Mouse (Mus musculus) adrenal gland (tissue): ENCODE measurements around the gene Ccdc27.

ENCODE experiments used
- intact Hi-C: fragments of 180-260 bp; cut with DNase I; formaldehyde crosslinking; loops from one replicate; pipeline ENCODE4 v1.15.1; 2025

The Ccdc27 gene

GRCm38 (mm10) chr4:154025641-154026440 lies 16.6 kb downstream of the Ccdc27 start, which contains the start of gene Smim1:
TSS of gene Smim1 (minus strand) at chr4:154026230.
- intact Hi-C loops = no loop called here

DNA sequence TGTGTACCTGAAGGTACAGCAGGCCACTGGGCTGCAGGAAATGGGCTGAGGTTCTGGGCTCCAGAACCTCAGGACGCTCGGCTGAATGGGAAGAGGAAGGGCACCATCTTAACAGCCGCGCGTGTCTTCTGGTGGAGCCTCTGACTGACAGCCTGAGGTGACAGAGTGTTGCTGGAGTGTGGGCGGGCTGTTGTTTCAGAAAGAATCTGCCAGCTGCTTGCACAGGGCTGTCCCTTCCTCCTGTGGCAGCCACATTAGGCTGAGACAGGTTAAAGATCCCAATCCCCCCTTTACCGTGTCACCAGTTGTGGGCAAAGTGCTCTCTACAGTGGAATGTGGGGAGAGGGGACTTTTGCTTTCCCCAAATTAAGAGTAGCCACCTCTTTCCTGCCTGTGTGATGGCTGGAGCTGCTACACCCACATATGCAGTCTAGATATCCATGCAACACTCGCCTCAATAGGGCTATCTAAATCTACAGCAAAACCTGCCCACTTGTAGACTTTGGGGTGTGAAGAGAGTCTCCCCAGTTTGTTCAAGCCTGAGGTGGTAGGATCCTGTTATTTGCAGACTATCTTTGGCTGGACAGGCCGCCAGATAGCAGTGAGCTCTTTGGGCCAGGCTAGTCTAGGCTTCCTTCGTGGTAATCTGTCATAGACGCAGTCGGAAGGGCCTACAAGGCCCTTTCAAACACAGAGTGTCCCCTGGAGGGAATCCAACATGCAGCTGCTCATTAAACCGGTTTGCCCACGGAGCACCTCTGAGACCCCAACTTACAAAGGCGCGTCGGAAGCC lies 17.6 kb downstream of the Ccdc27 start:
- intact Hi-C loops = no loop called here

DNA sequence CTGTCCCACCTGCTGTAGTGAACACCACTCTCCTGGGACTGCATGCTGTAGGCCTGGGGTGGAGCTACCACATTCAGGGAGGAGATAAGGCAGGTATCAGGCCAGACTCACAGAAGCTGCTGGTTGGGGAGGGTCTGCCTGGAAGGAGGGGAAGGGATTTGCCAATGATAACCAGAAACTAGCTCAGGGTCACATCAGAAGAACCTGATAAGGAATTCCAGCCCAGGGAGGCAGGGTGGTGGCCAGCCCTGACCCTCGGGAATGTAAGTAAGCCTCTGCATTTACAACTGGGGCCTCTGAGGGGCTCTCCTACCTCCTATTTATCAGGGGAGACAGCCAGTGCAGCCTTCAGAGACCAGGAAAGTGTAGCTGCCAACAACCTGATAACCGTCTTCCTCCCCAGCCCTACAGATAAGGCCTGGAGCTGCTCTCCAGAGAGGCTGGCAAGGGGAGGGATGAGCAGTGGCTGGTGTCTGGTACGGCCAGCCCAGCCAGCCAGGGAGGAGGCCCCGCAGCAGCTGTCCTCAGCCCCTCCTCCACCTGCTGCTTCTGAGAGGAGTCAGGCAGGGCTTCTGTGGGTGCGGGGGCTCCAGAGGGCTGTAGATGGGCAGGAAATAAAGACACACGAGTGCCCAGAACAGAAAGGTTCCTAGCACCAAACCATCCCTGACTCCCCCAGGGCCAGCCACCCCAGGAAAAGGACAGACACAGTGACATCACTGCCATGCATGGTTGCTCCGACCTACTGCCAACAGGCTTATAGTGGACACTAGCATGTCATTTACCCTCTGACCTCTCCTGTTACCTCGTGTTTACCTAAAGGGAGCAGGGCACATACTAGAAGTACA lies 18.5 kb downstream of the Ccdc27 start:
- intact Hi-C loops = no loop called here

GRCm38 (mm10) chr4:154022844-154023243 lies 19.6 kb downstream of the Ccdc27 start:
- intact Hi-C loops = no loop called here

DNA sequence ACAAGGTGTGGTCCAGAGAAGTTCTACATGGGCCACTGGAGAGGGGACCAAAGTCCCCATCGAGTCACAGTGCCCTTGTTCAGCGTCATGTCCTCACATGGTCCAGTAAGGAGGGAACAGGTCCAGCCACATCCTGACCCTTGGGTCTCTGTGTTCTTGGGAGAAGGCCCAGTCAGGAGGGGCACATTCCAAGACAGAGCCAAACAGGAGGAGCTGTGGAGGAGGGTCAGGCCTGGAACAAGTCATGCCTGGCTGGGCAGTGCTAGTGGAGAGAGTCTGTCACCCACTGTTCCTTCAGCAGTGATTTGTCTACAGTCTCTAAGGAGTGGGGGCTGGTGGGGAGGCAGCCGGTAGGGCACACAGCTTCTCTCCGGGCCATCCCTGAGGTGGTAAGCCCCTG lies 20.1 kb downstream of the Ccdc27 start:
- intact Hi-C loops = no loop called here

DNA sequence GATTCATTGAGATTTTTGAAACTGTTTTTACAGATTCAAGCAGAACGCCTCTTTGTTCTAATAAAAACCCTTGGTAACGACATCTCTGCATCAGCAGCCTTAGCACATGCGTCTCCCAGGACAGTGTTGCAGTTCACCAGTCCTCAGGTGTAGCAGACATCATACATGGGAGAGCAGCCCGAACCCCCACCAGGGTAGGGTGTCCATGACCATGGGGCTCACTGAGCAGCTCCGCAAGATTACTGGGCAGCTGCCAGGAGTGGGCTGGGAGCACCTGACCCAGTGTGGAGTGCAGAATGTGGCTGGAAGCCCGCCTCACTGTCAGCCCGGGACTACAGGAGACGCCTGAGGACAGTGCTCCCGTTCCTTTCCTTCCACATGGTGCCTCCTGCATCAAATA lies 21.0 kb downstream of the Ccdc27 start:
- intact Hi-C loops = no loop called here

DNA sequence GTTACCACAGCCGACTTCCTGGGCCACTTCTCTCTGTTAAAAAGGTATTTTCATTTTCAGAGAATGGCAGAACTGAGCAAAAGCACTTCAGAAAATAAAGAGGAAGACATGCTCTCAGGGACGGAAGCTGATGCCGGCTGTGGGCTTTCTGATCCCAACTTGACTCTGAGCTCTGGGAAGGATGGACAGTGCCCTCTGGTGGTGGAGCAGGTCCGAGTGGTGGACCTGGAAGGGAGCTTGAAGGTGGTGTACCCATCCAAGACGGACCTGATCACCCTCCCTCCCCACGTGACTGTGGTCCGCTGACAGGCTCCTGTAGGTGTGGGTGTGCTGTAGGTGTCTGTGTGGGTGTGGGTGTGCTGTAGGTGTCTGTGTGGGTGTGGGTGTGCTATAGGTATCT lies 22.9 kb downstream of the Ccdc27 start:
- intact Hi-C loops = no loop called here

DNA sequence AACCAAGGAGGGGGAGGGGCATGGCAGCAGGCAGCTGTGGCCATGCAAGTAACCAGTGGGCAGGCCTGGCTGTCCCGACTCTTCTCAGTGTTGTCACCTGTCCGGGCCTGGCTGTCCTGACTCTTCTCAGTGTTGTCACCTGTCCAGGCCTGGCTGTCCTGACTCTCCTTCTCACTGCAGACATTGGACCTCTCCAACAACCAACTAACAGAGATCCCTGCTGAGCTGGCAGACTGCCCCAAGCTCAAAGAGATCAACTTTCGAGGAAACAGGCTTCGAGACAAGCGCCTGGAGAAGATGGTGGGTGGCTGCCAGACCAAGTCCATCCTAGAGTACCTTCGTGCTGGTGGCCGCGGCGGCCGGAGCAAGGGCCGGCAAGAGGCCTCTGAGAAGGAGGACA lies 27.0 kb downstream of the Ccdc27 start:
- intact Hi-C loops = no loop called here

DNA sequence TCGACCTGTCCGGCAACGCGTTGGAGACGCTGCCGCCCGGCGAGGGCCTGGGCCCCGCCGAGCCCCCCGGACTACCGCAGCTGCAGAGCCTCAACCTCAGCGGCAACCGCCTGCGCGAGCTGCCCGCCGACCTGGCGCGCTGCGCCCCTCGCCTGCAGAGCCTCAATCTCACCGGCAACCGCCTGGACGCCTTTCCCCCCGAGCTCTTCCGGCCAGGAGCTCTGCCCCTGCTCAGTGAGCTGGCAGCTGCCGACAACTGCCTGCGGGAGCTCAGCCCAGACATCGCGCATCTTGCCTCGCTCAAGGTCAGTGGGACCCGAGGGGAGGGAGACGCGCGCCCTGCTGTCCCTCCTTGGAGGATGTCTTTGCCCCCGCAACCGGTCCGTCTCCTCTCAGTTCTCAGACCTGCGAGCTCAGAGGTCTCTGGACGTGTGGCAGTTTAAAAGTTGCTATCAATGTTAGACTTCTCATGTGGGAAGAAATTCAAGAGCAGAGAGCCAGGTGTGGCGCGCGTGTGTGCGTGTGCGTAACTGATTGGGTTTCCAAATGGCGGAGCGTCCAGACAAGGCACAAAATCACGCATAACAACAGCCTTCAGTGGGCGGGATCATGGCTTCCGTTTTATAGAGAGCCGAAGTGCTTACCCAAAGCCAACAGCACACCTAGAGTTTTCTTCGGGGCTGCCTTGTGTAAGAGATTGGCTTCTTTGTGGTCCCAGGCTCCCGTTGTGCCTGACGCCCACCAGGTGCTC lies 30.2 kb downstream of the Ccdc27 start:
- intact Hi-C loops = loop anchor here (5.0 kb wide), 1 partner anchor 130 kb away; the partner anchor contains the start of genes Trp73 and Wrap73

GRCm38 (mm10) chr4:154011646-154012089 lies 30.8 kb downstream of the Ccdc27 start, which contains the start of gene Lrrc47:
TSS of gene Lrrc47 (plus strand) at chr4:154011731.
- intact Hi-C loops = loop anchor here (2.0 to 5.0 kb wide), 2 partner anchors 37 to 131 kb away; partner anchors contain the start of genes Cep104, Dffb, Trp73 and Wrap73

GRCm38 (mm10) chr4:154010907-154011645 lies 31.4 kb downstream of the Ccdc27 start:
- intact Hi-C loops = loop anchor here (2.0 to 5.0 kb wide), 2 partner anchors 36 to 131 kb away; partner anchors contain the start of genes Cep104, Dffb, Trp73 and Wrap73

GRCm38 (mm10) chr4:154007759-154008158 lies 34.7 kb downstream of the Ccdc27 start:
- intact Hi-C loops = no loop called here

DNA sequence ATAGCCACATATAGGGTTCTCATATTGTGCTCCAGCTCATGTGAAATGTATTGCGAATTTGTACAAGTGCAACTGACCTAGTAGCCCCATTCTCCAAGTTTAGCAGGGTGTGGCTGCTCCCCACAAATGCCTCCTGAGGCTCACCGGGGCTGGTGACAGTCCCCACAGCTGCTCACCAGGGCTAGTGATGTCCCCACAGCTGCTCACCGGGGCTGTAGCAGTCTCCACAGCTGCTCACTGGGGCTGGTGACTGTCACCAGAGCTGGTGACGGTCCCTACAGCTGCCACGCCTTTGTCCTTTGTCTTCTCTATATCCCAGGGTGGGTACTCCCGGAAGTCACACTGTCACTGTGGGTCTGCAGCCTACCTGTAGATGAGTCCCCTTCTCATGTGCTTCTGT lies 36.2 kb downstream of the Ccdc27 start:
- intact Hi-C loops = no loop called here

DNA sequence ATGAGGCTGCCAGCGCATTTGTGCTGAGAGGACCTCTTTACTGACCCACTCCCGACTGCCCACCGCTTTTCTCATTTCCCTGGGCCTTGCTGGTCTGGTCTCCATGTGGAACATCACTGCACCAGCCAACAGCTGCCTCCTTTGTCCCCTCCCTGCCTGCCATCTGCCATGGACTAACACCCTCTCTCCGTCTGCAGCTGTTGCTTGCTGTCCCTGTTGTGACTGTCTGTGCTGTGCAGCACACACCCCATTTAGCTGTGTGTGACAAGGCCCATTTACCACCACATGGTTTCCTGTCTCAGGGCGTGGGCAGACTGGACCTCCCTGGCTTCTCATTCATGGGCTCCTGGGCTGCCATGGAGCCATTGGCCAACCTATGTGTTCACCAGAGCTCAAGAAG lies 37.0 kb downstream of the Ccdc27 start:
- intact Hi-C loops = no loop called here

- intact Hi-C loops = no loop called here
Observed at GRCm38 (mm10) chr4:153993505-153993904, 49.0 kb downstream of the Ccdc27 start.

GRCm38 (mm10) chr4:153992715-153993114 lies 49.8 kb downstream of the Ccdc27 start:
- intact Hi-C loops = no loop called here

DNA sequence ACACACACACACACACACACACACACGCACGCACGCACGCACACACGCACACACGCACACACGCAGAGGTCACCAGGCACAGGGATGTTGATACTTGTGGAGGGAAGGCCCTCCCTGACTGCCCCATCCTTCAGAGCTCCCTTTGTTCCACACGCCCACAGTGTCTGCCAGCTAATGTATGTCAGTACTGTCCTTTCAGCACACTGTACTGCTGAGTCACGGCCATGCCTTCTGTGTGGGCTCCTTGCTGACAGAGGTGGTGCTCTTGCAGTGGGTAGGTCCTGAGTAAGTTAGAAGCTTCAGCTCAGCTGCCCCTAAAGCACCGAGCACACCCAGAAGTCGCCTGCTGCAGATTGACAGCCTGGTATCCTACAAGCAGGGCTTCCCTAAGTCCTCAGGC lies 62.0 kb downstream of the Ccdc27 start:
- intact Hi-C loops = no loop called here

DNA sequence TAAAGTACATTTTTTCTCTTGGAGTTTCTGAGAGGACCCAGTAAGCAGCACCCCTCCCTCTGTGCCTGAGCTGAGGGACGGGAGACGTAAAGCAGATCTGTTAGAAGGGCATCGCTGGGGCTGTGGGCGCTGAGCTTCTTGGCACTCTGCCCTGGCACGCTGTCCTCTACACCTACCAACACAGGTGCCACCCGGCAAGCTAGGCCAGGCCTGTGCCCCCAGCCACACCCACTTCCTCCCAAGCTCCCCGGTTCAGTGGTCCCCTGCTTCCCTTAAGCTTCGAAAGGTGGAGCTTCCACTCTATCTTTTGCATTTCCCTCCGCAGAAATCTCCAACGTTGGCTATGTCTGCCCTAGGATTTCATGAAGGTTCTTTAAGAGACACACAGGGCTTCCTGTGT lies 63.2 kb downstream of the Ccdc27 start:
- intact Hi-C loops = loop anchor here (10.0 kb wide), 1 partner anchor 166 kb away; the partner anchor contains the start of genes Trp73 and Wrap73
